Mouse (Mus musculus) intestine, embryonic 15.5 days (tissue): ENCODE data around the gene Alg12. TPM values are rescaled to one million over a fixed set of nuclear protein-coding genes. Genes with fewer than 3 reads are reported as not detected.
"Not testable (repeated sequence)": the region's sequence is repeated elsewhere in the genome, so short reads cannot be mapped to it uniquely, and the experiment has no call there.

Experiments used
- ATAC-seq: fragments of 200-750 bp; cut with Nextera tagmentation; 2 replicates; pipeline ENCODE4 v1.8.0; 2017; ENCODE audit warnings: moderate TSS enrichment, moderate library complexity
- H3K27ac ChIP-seq: fragments of 300-500 bp; sonication (generic); 2 replicates; pipeline ENCODE4 v1.5.1; 2015; ENCODE audit warnings: mild to moderate bottlenecking, inconsistent platforms
- H3K27me3 ChIP-seq: fragments of 300-500 bp; sonication (generic); replicated peaks from 2 replicates; pipeline ENCODE4 v1.6.1; 2015; ENCODE audit warnings: inconsistent platforms
- H3K36me3 ChIP-seq: fragments of 300-500 bp; sonication (generic); 2 replicates; pipeline ENCODE4 v1.6.1; 2015; ENCODE audit warnings: inconsistent platforms
- H3K4me1 ChIP-seq: fragments of 300-500 bp; sonication (generic); replicated peaks from 2 replicates; pipeline ENCODE4 v1.6.1; 2015; ENCODE audit warnings: inconsistent platforms
- H3K4me2 ChIP-seq: fragments of 300-500 bp; sonication (generic); replicated peaks from 2 replicates; pipeline ENCODE4 v1.6.1; 2015; ENCODE audit warnings: mild to moderate bottlenecking, inconsistent platforms
- H3K4me3 ChIP-seq: fragments of 300-500 bp; sonication (generic); replicated peaks from 2 replicates; pipeline ENCODE4 v1.5.1; 2015; ENCODE audit warnings: inconsistent platforms
- H3K9ac ChIP-seq: fragments of 300-500 bp; sonication (generic); 2 replicates; pipeline ENCODE4 v1.6.1; 2015; ENCODE audit warnings: inconsistent platforms
- H3K9me3 ChIP-seq: fragments of 300-500 bp; sonication (generic); 2 replicates; pipeline ENCODE4 v1.6.1; 2016; ENCODE audit warnings: inconsistent platforms
- WGBS: fragments of 180-500 bp; shearing (Covaris S2); methylation state at CpG from one replicate; pipeline ENCODE4 v1.1.7; 2015; 5-methylcytosine and 5-hydroxymethylcytosine counted together
- polyA plus RNA-seq: library from polyadenylated mRNA; unstranded; fragments of >200 nt; fragmentation: Nextera tagmentation; extraction: Ambion mirVana; gene quantifications from 2 replicates; pipeline ENCODE4 v1.2.1, GENCODE M21; 2015

Gene Alg12
- polyA plus RNA-seq, 1 experiment from 2014 or later: 12.7 TPM

GRCm38 (mm10) chr15:88799950-88800371, 19.2 kb downstream of the Alg12 start:
- Histone ChIP-seq H3K27ac (no peak overlapping the region), H3K9me3 (no peaks in the 10 kb centered on the region), H3K9ac (no peak overlapping the region), H3K36me3 (0 out of 2 replicates have a peak, but pooled peaks cover 2% of the 10 kb centered on the region), H3K27me3 (no peaks in the 10 kb centered on the region), H3K4me1 (0 out of 2 replicates have a peak, but pooled peaks cover 4% of the 10 kb centered on the region), H3K4me3 (no peak overlapping the region), H3K4me2 (no peak overlapping the region)
- peak; percentile 84 for ATAC-seq
- 60% methylated on average over 11 of the region's 11 CpGs for WGBS

- H3K9ac ChIP-seq, H3K36me3 ChIP-seq, H3K27ac ChIP-seq, H3K9me3 ChIP-seq, H3K4me1 ChIP-seq, H3K4me2 ChIP-seq, H3K4me3 ChIP-seq, ATAC-seq, H3K27me3 ChIP-seq: not testable (repeated sequence)
- 90% methylated on average over 5 of the region's 5 CpGs for WGBS
These were observed 24.4 kb downstream of the Alg12 start for GRCm38 (mm10) chr15:88794729-88795128.

- no peaks in the 10 kb centered on the region for H3K4me1 ChIP-seq
- no peaks in the 10 kb centered on the region for H3K9me3 ChIP-seq
- H3K4me2 ChIP-seq: no peak overlapping the region
- no peak overlapping the region for H3K27ac ChIP-seq
- no peak overlapping the region for H3K4me3 ChIP-seq
- no peaks in the 10 kb centered on the region for H3K36me3 ChIP-seq
- WGBS: 71% methylated on average over 4 of the region's 4 CpGs
- H3K9ac ChIP-seq: no peak overlapping the region
- no peaks in the 10 kb centered on the region for H3K27me3 ChIP-seq
- peak; percentile 89 for ATAC-seq
These were observed 26.8 kb downstream of the Alg12 start for GRCm38 (mm10) chr15:88792140-88792850.

GRCm38 (mm10) chr15:88774630-88775029, 44.5 kb downstream of the Alg12 start:
- not testable (repeated sequence) for ATAC-seq, H3K4me3 ChIP-seq, H3K9ac ChIP-seq, H3K4me2 ChIP-seq, H3K27me3 ChIP-seq, H3K27ac ChIP-seq, H3K4me1 ChIP-seq, H3K9me3 ChIP-seq, H3K36me3 ChIP-seq
- 92% methylated on average over 5 of the region's 5 CpGs for WGBS

GRCm38 (mm10) chr15:88768537-88768936, 50.6 kb downstream of the Alg12 start:
- WGBS: 59% methylated on average over 1 of the region's 1 CpGs
- no peak for ATAC-seq

GRCm38 (mm10) chr15:88766139-88766538, 53.0 kb downstream of the Alg12 start:
- ATAC-seq, H3K4me3 ChIP-seq, H3K4me2 ChIP-seq, H3K27me3 ChIP-seq, H3K9ac ChIP-seq, H3K36me3 ChIP-seq, H3K4me1 ChIP-seq, H3K9me3 ChIP-seq, H3K27ac ChIP-seq: not testable (repeated sequence)
- WGBS: 99% methylated on average over 2 of the region's 2 CpGs

More at GRCm38 (mm10) chr15:88768537-88768936, 50.6 kb downstream of the Alg12 start:
- Histone ChIP-seq H3K27ac (no peak overlapping the region), H3K4me2 (no peak overlapping the region), H3K9me3 (no peaks in the 10 kb centered on the region), H3K9ac (no peak overlapping the region), H3K36me3 (0 out of 2 replicates have a peak, but pooled peaks cover 3% of the 10 kb centered on the region), H3K4me1 (0 out of 2 replicates have a peak, but pooled peaks cover 2% of the 10 kb centered on the region), H3K4me3 (no peak overlapping the region), H3K27me3 (no peaks in the 10 kb centered on the region)

- WGBS: 92% methylated on average over 4 of the region's 4 CpGs
- H3K9ac ChIP-seq: no peak overlapping the region
- H3K9me3 ChIP-seq: no peaks in the 10 kb centered on the region
- no peak overlapping the region for H3K4me2 ChIP-seq
- ATAC-seq: peak; percentile 45; the same call in 1 of the 2 replicates
- H3K4me1 ChIP-seq: 0 out of 2 replicates have a peak, but pooled peaks cover 3% of the 10 kb centered on the region
- H3K27me3 ChIP-seq: no peaks in the 10 kb centered on the region
- no peak overlapping the region for H3K27ac ChIP-seq
- H3K36me3 ChIP-seq: peaks cover 11% of the 10 kb centered on the region; the same call in 1 of the 2 replicates
- H3K4me3 ChIP-seq: no peak overlapping the region
These were observed 57.6 kb downstream of the Alg12 start for GRCm38 (mm10) chr15:88761551-88761950.

- Histone ChIP-seq H3K36me3 (peaks cover 11% of the 10 kb centered on the region; the same call in 1 of the 2 replicates), H3K9me3 (no peaks in the 10 kb centered on the region), H3K4me3 (no peak overlapping the region), H3K27me3 (no peaks in the 10 kb centered on the region), H3K4me2 (no peak overlapping the region), H3K4me1 (0 out of 2 replicates have a peak, but pooled peaks cover 4% of the 10 kb centered on the region), H3K27ac (no peak overlapping the region), H3K9ac (no peak overlapping the region)
- peak; percentile 31; the same call in 1 of the 2 replicates for ATAC-seq
- WGBS: 70% methylated on average over 3 of the region's 3 CpGs
These were observed 61.1 kb downstream of the Alg12 start for GRCm38 (mm10) chr15:88758061-88758460.

GRCm38 (mm10) chr15:88755761-88756160, 63.4 kb downstream of the Alg12 start:
- no peak overlapping the region for H3K9ac ChIP-seq
- no peak overlapping the region for H3K27ac ChIP-seq
- H3K4me3 ChIP-seq: no peak overlapping the region
- H3K36me3 ChIP-seq: peaks cover 11% of the 10 kb centered on the region; the same call in 1 of the 2 replicates
- no peak for ATAC-seq
- H3K9me3 ChIP-seq: no peaks in the 10 kb centered on the region
- WGBS: 96% methylated on average over 18 of the region's 18 CpGs
- no peak overlapping the region for H3K4me2 ChIP-seq
- H3K27me3 ChIP-seq: no peaks in the 10 kb centered on the region
- H3K4me1 ChIP-seq: 0 out of 2 replicates have a peak, but pooled peaks cover 7% of the 10 kb centered on the region

Other genes starting within 250 kb of the Alg12 start
- gene Zdhhc25, start 219.0 kb downstream of the Alg12 start, polyA plus RNA-seq: not detected in 2 replicates
- gene Brd1, start 85.1 kb downstream of the Alg12 start, polyA plus RNA-seq: 17.1 and 17.2 TPM in 2 replicates
- 14.0 and 14.7 TPM in 2 replicates for gene Zbed4, start 67.7 kb downstream of the Alg12 start, polyA plus RNA-seq
- 97.9 and 131 TPM in 2 replicates for gene Creld2, start 328 bp upstream of the Alg12 start, polyA plus RNA-seq
- gene Pim3, start 42.9 kb upstream of the Alg12 start, polyA plus RNA-seq: 53.8 and 54.5 TPM in 2 replicates
- not detected in 2 replicates for gene Ttll8, start 135.1 kb upstream of the Alg12 start, polyA plus RNA-seq
- gene Mlc1, start 159.7 kb upstream of the Alg12 start, polyA plus RNA-seq: not detected in 2 replicates
- gene Mov10l1, start 163.6 kb upstream of the Alg12 start, polyA plus RNA-seq: not detected in 2 replicates
- 0.21 and 0.59 TPM in 2 replicates for gene Panx2, start 240.4 kb upstream of the Alg12 start, polyA plus RNA-seq